Mouse (Mus musculus) kidney, adult 8-10 months (tissue): ENCODE measurements around the gene Sycp2l.
A peak's percentile ranks its signal among the peaks of the same experiment; 100 is the strongest.

Source experiments
- DNase-seq, 2 experiments: peaks; one replicate each; pipeline ENCODE4 v3.0.0; 2022

Gene Sycp2l

DNA sequence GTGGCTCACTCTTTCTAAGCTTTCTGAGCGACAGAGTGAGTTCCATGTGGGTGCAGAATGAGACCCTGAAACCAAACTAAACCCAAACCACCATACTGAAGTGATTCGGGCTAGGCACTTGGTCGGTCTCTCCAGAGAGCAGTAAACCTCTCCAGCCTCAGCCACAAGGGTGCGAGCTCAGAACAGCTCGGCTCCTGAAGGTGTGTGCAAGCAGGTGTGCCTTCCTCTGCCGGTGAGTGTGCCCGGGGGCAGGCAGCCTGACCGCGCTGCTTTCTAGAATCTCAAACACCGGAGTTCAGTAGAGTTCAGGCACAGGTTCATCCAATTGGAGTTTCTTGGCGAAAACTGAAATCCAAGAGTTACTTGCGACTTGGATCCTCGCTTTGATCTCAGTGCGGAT is at the start of gene Sycp2l:
Gene Sycp2l (plus strand): TSS at position 368 of the 400 bp plus-strand sequence.
- no peak for DNase-seq

DNA sequence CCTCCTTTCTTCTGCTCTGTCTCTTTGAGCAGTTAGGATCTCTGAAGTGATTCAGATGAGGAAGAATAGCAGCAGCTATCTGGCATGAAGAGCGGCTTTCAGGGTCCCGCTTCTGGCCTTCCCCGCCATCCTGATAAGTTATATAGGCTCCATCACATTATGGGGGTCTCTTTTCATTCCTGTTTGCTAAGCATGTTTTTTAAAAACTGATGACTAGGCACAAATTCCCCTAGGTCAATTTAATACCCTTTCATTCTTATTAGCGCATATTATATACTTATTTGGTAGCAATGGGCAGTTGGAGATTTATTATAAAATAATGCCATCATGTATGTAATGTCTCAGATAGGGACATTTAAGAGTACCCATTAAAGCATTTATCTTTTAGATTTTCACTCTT is 46.5 kb upstream of the Sycp2l start:
- DNase-seq: no peak

DNA sequence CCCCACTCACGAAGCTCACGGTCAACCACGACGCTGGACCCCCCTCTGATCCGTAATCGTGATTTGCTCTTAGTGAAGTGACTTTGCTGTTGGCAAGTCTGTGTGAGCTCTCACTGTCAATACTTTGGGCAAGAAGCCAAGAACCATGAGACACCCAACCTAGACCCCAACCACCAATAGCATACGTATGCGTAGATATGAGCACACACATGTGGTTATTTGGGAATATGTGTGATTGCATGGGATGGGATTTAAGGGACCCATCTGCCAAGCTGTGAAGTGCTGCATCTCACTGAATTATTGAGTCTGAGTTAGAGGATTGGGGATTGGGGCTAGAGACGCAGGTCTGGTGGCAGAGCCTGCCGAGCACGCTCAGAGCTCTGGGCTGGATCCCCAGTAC is 42.5 kb upstream of the Sycp2l start:
- DNase-seq: no peak

DNA sequence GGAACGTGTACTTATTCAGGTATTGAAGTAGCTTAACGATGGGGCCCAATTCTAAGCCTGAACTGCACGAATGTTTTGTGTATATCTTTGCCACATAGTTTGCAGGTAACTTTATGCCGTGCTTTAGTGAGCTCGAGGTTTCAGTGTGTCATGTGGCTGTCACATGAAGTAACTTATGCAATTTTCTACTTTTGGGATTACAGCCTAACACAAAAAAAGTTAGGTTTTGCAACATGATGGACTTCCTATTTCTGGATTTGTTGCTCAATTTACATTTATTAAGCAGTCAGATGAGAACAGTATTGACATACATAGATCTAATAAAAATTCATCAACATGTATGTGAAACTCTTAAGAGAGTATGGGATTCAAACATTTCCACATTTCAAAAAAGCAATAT is 40.3 kb upstream of the Sycp2l start:
- no peak for DNase-seq

DNA sequence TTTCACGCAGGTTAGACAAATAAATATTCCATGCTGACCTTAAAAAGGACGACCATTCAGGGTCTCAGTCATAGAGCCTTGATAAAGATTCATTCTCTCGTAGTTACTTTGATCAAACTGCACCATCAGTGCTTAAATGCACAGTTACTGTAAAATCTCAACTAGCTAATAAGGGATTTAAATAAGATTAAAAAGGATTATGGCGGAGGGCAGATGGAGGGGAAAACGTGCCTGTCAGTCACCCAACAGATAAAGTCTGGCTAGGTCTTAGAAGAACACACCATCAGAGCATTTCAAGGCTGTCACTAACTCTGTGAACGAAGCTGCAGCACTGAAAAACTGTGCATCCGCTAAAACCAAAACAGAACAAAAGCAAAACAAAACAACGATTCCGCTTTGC is 36.2 kb upstream of the Sycp2l start:
- DNase-seq: no peak

DNA sequence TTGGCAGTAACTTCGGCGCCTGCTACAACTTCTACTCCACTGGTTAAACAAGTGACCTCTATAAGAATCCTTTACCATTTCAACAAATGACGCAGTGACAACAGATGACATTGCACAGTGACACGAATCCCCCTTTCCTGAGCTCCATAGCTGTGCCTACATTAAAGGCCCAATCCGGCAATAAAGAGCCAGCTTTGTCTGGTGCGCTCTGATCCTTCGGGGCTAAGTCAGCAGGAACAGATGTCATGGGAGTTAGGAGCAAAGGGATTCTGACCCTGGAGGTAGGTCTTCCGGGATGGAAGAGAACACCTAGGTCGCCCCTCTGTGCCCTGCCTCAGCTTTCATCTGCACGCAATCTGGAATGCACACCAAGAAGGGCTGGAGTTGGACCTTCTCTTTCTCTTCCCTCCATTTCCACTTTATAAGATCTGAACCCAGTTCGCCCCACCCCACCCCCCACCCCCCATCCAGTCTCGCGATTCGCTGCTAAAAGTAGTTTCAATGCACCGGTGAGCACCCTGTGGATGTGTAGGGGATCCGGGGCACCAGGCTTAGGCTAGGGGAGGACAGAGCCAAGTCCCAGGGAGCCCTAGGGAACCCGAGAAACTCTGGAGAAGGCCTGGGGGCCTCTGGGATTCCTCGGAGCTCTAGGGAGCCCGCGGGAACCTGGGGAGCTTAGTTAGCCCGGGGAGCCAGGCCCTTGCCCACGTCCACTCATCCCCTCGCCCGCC is 35.3 kb upstream of the Sycp2l start:
- no peak for DNase-seq

DNA sequence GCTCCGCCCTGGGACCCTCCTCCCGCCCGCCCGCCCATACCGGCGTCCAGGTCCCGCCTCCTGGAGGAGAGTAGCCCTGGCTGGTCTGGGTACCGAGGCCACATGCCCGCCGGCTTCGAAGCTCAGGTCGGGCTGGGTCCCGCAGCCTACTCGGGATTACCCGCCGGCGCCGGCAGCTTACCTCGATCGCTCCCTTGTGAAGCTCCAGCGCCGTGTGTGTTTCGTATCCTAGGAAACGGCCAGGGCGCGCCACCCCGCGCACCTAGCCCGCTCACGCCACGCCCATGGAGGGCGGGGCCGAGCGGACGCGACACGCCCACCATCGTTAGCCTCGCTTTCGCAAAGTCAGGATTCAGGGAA is 34.7 kb upstream of the Sycp2l start, which contains the start of gene Mak:
Gene Mak (minus strand): TSS at position 286 of the 360 bp plus-strand sequence.
- peak; percentile 51 to 68 for DNase-seq

DNA sequence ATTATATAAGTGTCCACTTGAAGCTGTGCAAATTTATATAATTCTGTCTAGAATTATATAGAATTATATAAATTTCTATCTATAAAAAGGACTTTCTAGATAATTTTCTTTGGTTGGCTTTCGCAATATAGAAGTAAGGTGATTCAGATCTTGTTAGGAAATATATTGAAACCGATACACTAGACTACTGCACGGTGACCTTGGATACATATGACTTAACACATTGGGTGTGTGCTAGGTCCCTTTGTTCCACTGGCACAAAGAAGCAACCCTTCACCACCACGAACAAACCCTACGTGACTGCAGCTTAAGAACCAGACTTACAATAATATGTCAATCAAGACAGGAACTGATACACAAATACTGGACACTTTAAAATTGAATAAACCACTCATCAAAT is 34.2 kb upstream of the Sycp2l start:
- no peak for DNase-seq

DNA sequence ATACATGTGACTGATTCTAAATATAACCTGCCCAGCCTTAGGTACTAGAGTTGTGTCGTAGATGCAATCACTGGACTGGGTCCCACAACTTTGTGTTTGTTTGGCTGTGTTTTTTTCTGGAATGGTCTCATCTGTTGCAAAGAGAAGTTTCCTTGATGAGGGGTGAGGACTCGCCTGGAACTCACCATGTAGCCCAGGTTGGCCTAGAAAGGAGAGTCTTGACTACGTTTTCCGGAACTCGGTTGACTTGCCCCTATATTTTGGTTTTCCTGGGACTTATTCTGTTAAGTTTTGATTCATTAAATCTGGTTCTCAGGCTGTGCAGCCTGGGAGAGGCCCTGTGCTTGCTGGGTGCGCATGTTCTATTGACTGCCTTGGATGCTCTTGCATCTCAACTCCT is 33.4 kb upstream of the Sycp2l start:
- no peak for DNase-seq

DNA sequence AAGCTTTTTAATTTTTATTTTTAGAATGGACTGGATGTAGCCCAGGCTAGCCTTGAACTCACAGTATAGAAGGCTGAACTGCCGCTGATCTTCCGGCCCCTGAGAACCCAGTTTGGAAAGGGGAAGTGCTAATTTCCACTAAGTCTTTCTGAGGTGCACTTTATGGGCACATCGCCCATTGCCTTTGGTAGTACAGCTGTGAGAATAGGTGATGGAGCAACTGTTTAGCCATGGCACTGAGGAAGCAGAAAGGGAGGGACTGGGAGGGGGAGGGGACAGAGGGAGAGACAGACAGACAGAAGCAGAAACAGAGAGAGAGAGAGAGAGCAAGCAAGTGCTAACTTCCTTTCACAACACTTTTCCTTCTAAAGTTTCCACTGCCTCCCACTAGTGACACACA is 29.6 kb upstream of the Sycp2l start:
- no peak for DNase-seq

DNA sequence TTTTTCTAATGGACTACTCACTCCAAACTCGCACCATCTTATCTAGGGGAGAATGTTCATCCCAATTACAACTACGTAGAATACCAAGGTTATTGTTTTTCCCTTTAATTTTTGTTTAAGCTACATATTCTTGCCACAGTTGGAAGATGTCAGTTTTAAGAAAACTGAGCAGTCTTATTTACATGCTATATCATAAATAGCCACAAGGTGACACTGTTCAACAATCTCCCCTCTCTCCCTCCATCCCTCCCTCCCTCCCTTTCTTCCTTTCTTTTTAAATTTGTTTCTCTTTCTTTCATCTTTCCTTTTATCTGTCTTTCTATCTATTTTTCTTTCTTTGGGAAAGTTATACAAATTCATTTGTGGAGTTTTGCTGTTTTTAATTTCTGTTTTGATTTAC is 29.0 kb upstream of the Sycp2l start:
- no peak for DNase-seq

DNA sequence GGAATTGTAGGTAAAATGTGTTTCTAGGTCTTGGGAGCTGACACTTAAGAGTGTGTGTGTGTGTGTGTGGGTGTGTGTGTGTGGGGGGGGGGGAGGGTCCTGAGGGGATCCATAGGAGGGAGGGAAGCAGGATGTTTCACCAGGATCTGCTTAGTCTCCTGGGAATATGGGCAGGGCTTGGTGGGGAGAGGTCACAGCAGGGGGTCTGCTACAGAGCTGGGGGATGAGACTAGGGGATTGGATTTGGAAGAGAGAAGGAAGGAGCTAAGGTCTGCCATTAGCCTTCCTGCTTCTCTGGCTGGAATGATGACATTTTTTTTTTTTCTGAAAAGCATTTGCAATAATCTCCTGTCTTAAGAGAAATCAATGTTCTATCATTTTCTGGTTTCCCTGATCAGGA is 25.4 kb upstream of the Sycp2l start:
- no peak for DNase-seq

DNA sequence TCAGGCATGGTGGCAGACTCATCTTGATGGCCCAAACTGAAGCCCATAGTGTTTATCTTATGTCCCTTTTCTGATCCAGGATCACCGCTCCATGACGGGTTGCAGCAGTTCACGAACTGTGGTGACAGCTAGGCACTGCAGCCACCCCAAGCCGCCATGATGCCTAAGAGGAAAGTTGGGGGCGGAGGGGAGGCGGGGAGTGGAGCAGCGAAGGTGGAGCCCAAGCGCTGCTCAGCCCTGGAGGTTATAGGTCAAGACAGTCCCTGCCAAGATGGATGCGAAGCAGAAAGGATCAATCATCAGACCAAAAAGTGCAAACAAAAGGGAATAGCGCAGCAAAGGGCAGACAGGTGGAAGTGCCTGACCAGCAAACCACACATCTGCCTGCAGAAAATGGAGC is 22.8 kb upstream of the Sycp2l start:
- no peak for DNase-seq

DNA sequence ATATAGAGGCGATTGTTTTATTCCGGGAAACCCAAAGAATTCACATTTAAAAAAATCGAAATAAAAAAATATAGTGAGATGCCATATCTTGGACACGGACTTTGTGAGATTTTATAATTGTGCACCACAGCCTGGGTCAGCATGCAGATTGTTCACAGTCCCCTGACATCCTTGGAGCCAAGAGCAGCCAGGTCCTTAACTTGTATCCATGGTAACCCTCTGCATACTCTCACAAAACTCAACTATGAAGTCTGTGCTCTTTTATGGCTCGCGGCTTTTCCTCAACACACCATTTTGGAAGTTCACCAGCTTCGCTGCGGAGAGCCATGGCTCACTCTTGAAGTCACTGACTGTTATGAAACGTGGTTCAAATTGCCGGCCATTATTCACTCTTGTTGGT is 19.9 kb upstream of the Sycp2l start:
- DNase-seq: no peak

DNA sequence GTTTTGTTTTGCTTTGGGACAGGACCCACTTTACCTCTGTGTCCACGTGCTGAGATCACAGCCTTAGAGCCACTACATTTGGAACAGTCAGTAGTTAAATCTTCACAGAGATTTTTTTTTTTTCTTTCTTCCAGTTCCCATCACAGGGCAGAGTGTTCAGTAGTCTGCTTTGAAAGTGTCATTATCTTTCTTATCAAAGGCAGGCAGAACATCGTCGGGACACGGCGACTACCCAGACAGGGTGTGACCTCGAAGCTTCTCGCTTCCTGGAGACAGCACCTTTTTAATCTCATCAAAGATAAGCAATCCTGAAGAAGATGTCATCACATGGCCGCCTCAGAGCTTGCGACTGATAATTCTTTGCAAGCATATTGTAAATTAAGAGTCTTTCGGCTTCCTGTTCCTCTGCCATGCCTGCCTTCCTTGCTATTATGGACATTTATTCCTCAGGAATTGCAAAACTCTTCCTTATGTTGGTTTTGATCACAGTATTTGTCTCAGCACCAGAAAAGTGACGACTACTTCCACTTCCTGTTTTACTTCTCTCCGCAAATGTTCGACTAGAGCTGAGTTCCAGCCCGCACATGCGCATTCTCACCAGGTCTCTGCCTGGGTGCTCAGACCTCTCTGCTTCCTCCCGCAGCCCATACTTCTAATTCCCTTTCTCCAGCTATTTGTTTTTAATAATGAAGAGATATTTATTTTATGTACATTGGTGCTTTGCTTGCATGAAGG is 16.6 kb upstream of the Sycp2l start:
- DNase-seq: no peak

DNA sequence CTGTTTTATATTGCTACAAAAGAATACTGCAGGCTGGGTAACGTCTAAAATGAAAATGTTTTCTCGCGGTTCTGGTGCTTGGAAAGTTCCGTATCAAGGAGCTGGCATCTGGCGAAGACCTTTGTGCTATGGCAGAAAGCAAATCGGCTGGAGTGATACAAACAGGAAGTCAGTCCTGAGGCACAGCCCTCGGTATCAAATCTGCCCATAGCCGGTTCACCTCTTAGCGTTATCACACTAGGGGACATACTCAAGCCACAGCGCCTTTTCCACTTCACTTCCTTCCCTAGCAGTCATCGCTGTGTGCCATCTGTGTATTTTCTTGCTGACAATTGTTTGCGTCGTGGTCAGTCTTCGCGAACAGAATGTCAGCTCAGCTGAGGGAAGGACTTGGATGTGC is 15.8 kb upstream of the Sycp2l start:
- no peak for DNase-seq

DNA sequence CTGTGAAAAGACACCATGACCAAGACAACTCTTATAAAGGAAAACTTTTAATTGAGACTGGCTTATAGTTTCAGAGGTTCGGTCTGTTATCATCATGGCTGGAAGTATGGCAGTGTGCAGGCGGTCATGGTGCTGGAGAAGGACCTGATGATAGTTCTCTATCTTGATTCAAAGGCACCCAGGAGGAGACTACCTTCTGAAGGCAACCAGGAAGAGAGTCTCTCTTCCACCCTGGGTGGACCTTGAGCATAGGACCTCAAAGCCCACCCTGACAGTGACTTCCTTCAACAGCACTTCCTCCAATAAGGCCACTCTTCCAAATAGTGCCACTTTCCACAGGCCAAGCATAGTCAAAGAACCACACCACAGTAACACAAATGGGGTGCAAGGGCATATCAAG is 14.1 kb upstream of the Sycp2l start:
- DNase-seq: no peak

DNA sequence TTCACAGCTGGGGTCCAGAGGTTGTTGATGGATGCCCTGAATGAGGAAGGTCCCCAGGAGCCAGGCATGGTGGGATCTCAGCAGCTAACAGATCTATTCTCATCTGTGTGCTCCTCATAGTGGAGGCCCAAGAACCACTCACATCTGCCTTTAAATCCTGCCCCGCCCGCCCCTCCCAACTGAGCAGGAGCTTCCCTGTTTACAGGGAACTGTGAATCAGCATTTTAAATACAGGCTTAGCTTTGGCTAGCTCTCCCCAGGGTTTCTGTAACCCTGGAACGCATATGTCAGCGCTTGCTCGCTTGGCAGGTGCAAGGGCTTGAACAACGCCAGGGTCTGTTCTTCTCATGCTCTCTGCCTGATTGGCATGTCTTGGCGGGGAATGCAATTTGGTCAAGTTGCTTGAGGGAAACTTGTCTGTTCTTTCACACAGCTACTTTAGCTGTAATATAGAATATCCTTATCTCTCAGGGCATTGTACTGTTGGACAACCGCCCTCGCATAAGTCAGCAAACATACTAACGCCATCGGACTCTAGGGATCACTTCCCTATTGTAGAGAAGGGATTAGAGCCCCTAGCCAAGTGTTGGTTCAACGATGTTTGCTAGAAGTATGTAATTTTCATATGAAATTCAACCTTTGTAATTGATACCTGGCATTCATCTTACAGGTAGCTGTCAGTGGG is 10.1 kb upstream of the Sycp2l start:
- DNase-seq: no peak

DNA sequence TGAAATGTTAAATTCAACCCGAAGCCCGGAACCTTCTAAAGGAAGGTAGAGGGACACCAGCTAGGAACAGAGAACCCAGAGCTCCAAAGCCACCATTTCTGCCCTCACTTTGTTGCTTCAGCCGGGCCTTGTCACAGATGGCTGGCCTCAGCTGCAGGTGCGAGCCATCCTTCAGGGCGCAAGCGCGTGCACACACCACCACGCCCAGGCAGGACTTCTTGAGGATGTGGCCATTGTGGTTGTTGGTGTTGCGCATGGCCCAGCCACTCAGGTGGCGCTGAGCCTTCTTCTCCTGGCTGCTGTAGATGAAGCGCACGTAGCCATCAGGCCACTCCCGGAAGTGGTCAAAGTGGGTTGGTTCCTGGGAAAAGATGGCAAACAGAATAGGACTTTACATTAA is 8.6 kb upstream of the Sycp2l start:
- no peak for DNase-seq

DNA sequence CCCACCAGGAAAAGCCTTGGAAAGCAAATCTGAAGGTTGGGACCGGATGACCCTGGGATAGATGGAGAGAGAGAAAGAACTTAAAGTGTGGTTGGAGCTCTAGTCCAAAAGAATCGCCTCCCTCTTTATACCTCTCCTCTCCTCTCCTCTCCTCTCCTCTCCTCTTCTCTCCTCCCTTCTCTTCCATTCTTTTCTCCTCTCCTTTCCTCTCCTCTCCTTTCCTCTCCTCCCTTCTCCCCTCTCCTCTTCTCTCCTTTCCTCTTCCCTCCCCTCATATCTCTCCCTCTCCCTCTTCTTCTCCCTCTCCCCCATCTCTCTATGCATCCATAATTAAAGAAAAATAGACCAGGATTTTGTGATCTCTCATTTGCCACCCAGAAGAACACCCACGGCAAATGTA is 3.2 kb upstream of the Sycp2l start, which contains the start of gene Gcm2:
Gene Gcm2 (minus strand): TSS at position 101 of the 400 bp plus-strand sequence.
- no peak for DNase-seq

DNA sequence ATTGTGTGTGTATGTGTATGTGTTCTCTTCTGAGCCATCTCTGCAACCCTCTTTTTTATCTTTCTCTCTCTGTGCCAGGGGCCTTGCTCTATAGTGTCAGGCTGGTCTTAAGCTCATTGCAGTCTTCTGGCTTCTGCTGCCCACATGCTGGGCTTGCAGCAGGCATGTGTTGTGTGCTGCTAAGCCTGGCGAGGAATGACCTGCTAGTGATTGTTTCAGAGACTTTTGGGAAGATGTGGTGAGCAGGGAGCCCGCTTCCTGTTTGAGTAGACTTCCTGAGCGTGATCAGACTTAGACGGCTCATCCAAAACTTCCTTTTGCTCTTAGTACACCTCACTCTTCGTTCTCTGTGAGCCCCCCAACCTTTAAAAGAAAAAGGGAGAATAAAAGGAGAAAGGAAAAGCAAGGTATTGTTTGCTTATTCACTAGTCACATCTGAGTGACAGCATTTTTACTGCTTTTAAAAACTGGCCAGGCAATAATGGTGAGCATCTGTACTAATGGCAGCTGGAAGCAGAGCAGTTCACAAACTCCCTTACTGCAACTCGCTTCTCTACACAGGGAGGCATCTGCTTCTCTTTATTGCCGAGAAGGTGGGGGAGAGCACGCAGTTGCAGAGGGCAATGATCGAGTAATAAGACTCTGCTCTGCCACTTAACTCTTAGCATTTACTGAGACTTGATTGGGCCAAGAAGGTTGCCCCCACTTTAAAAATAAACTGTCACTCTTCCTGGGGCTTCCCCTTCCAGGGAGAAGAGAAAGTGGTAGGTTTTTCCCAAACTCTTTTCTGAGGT is 5.2 kb downstream of the Sycp2l start:
- no peak for DNase-seq

DNA sequence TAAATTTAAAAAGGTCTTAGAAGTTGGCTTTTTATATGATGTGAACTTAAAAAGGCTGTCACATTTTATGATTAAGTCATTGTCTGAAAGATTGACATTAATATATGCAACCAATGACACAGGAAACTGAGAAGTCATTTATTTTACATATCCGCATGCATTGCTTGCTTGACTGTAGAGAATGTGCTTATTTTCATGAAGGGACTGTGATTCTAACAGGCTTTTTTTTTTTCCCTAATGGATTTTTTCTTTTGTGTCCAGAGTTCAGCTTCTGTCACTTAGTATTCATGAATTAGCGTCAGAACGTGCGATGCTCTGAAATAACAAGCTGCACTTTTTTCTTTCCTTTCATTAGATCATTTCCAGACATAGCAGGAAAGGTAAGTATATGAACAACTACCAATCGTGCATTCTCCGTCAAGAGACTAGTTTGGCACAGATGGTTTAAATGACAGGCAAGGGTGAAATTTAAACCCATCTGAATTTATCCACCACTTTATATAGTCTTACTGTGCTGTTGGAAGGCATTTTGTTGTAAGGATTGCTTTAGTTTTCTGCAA is 9.6 kb downstream of the Sycp2l start:
- no peak for DNase-seq

DNA sequence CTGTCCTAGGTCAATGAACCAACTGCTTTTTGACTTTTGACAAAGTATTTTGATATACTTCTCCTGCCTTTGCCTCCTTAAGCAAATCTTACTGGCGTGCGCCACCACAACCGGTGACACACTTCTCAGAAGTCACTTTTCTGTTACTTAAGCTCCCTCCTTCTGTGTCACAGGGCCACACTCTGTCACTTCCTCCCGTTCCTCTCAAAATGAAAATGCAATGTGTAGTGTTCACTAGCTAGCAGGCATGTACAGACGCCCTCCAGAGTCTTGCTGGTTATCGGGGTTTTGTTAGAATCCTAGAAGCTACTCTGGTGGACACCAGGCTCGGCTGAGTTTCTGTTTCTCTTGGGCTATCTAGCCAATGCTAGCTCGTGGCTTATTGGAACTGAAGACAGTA is 14.2 kb downstream of the Sycp2l start:
- no peak for DNase-seq
